Mouse (Mus musculus): ENCODE results near the gene Cdc14b. TPM values are rescaled to one million over a fixed set of nuclear protein-coding genes. Genes with fewer than 3 reads are reported as not detected.

Cdc14b gene
- polyA plus RNA-seq, 2 experiments from 2014 or later: 10.3 to 10.4 TPM

- no peak for ATAC-seq
Observed at GRCm38 (mm10) chr13:64169746-64170145, 105.3 kb downstream of the Cdc14b start.

DNA sequence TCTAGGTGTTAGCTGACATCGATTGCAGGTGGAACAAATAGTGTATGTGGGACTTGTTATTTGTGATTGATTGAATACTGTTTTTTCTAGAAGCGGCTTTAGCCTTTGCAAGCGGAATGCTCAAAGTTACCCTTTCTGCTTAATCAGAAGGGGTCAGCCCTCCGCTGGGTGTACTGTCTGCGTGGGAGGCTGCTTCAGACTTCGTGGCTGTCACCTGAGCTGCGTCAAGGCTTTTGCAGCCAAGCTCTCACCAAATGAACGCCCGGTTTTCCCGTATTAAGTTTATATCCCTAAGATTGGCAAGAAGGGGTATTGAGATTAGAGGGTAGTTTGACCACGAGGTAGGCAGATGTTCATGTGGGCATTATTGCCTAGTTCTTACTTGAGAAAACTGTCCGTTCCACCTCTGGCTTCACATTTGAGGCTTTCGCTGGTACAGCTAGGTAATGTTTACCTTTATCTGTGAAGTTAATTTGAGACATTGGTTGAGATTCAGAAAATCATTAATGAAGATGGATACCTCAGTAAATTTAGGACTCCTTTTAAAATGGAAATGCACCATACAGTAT is 111.9 kb downstream of the Cdc14b start:
- ATAC-seq: no peak

DNA sequence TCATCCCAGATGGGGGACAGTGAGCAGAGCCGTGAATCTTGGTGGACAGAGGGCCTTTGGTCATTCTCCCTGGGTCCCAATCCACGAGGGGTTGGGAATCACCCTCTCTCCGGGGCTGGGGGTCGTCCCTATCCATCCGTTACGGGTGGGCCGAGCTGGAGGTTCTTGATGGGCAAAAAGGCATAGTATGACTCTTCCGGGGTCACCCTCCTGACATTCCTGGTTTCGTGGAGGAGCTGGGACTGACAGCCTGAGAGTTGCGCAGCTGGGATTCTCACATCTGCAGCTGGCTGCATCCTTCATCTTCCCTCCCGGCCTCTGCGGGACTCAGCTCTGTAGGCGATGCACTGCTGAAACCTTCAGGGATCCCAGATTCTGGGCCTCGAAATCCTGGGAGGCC is 112.5 kb downstream of the Cdc14b start:
- ATAC-seq: no peak

DNA sequence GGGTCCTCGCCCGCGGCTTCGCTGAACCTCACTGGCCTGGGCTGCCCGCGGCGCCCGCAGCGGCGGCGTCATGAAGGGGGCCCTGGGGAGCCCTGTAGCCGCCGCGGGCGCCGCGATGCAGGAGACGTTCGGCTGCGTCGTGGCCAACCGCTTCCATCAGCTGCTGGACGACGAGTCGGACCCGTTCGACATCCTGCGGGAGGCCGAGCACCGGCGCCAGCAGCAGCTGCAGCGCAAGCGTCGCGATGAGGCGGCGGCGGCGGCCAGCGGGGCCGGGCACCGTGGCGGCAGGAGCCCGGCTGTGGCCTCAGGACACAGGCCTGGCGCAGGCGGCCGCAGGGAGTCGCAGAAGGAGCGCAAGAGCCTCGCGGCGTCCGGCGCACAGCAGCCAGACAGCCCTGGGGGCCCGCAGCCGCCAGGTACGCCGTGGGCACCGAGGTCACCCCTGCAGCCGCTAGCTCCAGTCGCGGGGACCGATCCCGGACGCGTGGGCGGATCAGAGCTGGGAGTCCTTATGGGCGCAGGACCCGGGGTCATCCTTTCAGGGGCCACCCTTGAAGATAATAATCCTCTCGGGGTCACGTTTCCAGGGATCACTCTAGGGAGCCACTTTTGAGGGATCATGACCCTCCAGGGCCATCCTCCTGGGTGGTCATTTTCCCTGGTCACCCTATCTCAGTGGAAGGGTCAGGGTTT is 113.0 kb downstream of the Cdc14b start:
- peak; percentile 9 for ATAC-seq

DNA sequence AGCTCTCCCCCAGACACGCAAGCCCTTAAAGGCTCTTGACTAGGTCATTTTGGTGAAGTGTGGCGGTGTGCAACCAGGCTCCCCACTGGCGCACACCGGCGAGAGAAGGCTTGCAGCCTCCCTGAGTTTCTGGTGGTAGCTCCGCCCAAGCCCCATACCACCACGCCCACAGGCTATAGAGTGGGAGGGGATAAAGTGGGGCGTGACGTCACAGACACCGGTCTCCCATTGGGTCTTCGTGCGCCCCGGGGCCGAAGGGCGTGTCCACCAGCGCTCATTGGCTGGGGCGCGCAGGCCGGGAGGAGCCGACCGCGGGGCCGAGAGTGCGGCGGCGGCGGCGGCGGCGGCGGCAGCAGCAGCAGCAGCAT is 113.6 kb downstream of the Cdc14b start, which contains the start of gene Habp4:
TSS of gene Habp4 (plus strand) at position 277 of the 368 bp plus-strand sequence.
- peak; percentile 98 for ATAC-seq

- ATAC-seq: no peak
Observed at GRCm38 (mm10) chr13:64156966-64157365, 118.1 kb downstream of the Cdc14b start.

GRCm38 (mm10) chr13:64155171-64155571 is 119.9 kb downstream of the Cdc14b start:
- ATAC-seq: no peak

- no peak for ATAC-seq
Observed at GRCm38 (mm10) chr13:64154651-64155050, 120.4 kb downstream of the Cdc14b start.

- no peak for ATAC-seq
Observed at GRCm38 (mm10) chr13:64153751-64154267, 121.3 kb downstream of the Cdc14b start.

GRCm38 (mm10) chr13:64153083-64153682 is 121.9 kb downstream of the Cdc14b start, which contains the start of gene Zfp367:
Gene Zfp367 (minus strand): TSS chr13:64153202.
- ATAC-seq: peak; percentile 88

DNA sequence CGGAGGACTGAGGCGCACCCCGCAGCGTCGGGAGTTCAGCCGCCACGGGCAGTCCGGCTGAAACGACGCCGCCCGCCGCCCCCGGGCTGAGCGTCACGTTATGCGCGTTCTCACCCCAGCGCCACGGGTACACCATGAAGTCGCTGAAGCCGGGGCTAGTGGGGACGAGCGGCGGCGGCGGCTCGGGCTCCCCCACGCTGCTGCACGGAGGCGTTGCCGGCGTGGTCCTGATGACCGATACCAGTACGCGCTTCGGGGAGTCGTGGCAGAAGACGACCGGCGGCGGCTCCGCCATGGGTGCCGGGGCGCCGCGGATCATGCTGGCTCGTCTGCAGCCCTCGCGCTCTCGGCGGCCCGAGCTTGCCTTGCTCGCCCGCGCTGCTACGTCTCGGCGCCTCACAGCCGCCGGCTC is 122.4 kb downstream of the Cdc14b start:
- peak; percentile 0 for ATAC-seq

DNA sequence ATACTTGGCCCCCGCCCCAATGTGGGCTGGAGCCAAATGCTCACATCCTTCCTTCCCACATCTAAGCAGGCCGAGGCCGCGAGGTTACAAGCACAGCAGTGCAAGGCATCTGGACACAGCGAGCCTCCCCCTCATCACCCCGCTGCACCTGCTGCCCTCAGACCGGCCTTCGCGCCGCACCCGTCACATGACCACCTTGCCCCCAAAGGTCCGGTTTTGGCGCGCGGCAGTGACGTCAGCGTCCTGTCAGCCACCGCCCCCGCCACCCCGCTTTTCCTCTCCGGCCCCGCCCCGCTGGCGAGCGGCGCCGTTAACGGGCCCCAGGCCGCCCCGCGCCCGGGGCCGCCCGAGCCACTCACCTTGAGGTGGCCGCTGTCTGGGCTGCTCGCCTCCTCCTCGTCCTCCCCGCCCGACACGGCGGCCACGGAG is 122.8 kb downstream of the Cdc14b start:
- ATAC-seq: peak; percentile 19

DNA sequence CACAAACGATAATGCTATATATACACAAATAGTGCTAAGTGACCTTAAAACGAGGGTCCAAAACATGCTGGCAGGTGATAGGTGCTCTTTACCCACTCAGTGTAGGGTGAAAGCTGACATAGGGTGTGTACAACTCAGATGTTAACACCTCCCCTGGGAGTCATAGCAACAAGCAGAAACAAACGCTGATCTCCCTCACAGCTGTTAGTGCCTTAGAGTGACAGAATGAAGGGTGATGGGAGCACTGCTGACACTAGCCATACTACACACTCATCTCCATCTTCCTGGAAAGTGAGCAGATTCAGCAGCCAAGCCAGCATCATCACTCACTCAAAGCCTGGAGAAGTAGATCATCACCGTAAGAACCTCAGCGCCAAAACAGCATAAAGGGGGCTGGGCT is 125.0 kb downstream of the Cdc14b start:
- no peak for ATAC-seq

Other genes starting within 250 kb of the Cdc14b start
- gene Hsd17b3, start 186.1 kb downstream of the Cdc14b start, polyA plus RNA-seq (2017; shearing (Covaris generic)): not detected
- 10 to 100 TPM; 29.7 to 47.5 TPM for gene Slc35d2, start 145.9 kb downstream of the Cdc14b start, polyA plus RNA-seq (2017; shearing (Covaris generic))
- gene Zfp367, start 122.1 kb downstream of the Cdc14b start, polyA plus RNA-seq (2017; shearing (Covaris generic)): 10 to 100 TPM; 10.7 to 16.1 TPM
- 1 to 10 TPM; 1.8 to 5.1 TPM for gene Habp4, start 113.5 kb downstream of the Cdc14b start, polyA plus RNA-seq (2017; shearing (Covaris generic))
- gene Aaed1, start 37.4 kb upstream of the Cdc14b start, polyA plus RNA-seq (2017; shearing (Covaris generic)): 10 to 100 TPM in 1 of 2 experiments, 1 to 10 TPM in 1; 9.0 to 13.8 TPM
- 1 to 10 TPM; 3.8 to 4.2 TPM for gene Ctsl, start 95.6 kb upstream of the Cdc14b start, polyA plus RNA-seq (2017; shearing (Covaris generic))
- 1 to 10 TPM; 3.7 to 3.8 TPM for gene Cdk20, start 157.0 kb upstream of the Cdc14b start, polyA plus RNA-seq (2017; shearing (Covaris generic))
- gene Fam240b, start 222.5 kb upstream of the Cdc14b start, polyA plus RNA-seq (2017; shearing (Covaris generic)): not detected